Mouse (Mus musculus) CH12.LX (cell line): Measurements from ENCODE around the gene Srarp.

Source experiments
- E2F4 ChIP-seq: IDR thresholded peaks from 2 replicates; pipeline ENCODE4 v1.6.1; 2011; ENCODE audit warnings: low read depth, low read length, improper control_type of control experiment; ENCODE audit not compliant: insufficient replicate concordance
- EP300 ChIP-seq: IDR thresholded peaks from 2 replicates; pipeline ENCODE4 v1.6.1; 2011; ENCODE audit warnings: low read length, improper control_type of control experiment
- IRF4 ChIP-seq: IDR thresholded peaks from 2 replicates; pipeline ENCODE4 v1.6.1; 2014; ENCODE audit warnings: low read depth, mild to moderate bottlenecking, inconsistent platforms, low read length, improper control_type of control experiment
- MAFK ChIP-seq: IDR thresholded peaks from 2 replicates; pipeline ENCODE4 v1.6.1; 2011; ENCODE audit warnings: low read length, improper control_type of control experiment; ENCODE audit not compliant: insufficient replicate concordance
- POLR2A ChIP-seq: IDR thresholded peaks from 2 replicates; pipeline ENCODE4 v1.6.1; 2011; ENCODE audit warnings: low read depth, mild to moderate bottlenecking, improper control_type of control experiment, low read length

DNA sequence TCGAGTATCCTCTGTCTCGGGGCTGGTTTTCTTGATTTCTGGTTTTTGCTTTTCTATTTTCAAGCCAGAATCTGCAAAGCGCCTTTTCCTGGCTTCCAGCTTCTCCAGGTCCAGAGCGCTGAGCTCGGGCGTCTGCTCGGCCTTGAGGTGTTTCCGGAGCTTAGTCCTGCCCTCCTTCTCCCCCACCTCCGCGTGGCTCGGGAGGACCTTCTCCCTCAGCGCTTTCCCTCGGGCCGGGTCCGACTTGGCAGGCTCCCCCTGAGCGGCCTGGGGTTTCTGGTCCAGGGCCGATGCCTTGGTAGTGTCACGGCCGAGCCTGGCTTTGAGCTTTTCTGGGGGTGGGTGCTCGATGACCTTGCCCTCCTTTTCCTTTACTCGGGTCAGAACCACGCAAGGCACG, 42.3 kb upstream of the Srarp start:
- no peak for TF ChIP-seq EP300
- no peak for TF ChIP-seq IRF4
- no peak for TF ChIP-seq MAFK
- no peak for TF ChIP-seq E2F4
- TF ChIP-seq POLR2A, result no peak
